Mouse (Mus musculus): ENCODE results near the gene 1600002K03Rik.
A peak's percentile ranks its signal among the peaks of the same experiment; 100 is the strongest.
"Not testable (repeated sequence)": the region's sequence is repeated elsewhere in the genome, so short reads cannot be mapped to it uniquely, and the experiment has no call there.

Gene 1600002K03Rik

DNA sequence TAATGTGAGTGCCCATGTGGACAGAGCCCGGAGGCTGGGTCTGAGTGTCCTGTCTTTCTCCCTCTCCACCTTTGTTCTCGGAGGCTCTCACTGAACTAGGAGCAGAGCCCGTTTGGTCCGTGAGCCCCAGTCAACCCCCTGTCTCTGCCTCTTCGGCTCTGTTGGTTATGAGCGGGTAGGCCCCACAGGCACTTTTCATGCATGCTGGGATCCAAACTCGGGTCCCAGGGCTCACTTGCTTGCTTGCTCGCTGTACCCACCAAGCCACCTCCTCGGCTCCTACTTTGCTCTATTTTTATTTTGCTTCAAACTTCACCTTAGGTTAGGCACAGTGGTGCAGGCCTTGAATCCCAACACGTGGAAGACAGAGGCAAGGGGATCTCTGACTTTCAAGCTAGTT, 15.0 kb downstream of the 1600002K03Rik start:
- no peak for DNase-seq (ENCODE audit: low spot score in 2 of 2)

DNA sequence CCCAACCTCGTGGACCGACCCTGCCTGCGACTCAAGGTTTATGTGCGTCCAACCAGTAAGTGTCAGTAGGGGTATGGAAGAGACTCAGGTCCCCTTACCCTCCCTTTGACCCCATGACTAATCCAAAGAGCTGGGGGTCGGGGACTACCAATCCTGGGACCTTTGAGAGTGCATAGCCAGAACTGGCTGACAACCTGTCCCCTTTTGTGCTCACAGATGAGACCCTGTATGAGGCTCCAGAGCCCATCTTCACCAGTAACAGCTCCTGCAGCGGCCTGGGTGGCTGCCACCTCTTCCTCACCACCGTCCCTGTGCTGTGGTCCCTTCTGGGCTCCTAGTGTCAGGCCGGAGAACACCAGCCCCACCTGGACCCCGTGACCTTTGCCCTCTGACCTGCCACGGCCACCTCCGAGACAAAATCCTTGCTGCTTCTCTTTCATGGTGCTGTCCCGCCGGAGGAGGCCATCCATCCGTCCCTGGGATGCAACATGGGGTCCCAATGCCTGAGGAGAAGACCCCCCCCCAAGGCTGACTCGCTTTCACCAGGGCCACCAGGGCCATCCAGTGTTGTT, 15.8 kb downstream of the 1600002K03Rik start:
- no peak for DNase-seq (ENCODE audit: low spot score in 2 of 2)

DNA sequence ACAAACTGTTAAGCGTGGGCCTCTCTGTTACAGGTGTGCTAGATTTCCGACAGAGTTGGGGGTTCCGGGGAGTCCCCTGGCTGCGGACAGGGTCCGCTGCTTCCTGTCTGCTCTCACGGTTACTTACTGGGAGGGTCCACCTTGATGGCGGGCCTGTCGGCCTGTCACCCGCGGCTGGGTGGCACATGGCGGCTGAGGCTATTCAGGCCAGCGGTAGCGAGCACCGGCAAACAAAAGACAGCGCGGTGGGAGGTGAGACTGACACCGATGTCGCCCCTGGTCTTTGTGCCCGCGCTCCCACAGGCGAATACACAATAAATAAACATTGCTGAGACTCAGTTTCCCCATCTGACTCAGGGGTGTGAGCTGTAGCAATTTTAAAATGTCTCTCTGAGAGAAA, 17.3 kb downstream of the 1600002K03Rik start:
- no peak for DNase-seq (ENCODE audit: low spot score in 2 of 2)

DNA sequence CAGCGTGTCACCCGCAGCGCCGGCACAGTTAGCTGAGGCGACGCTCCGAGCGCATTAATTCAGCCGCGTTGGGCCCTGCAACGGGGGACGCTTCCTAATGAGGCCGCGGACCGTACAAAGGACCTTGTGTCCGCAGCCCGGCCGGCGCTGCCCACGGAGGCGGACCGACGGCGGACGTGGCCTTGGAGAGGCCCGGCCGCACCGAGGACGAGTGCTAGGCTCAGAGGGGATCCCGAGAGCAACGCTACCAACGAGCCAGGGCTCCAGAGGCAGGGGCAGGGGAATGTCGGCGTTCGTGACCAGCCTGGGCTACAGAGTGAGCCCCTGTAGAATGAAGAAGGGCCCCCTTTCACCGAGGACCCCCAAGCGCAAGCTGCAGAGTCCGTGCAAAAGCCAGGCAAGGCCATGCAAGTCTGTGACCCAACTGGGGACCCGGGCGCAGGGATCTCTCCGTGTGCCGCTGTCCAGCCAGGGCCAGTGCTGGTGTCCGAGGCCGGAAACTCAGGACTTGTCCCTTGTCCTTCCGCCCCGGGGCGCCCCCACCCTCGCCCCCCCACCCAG, 17.8 kb downstream of the 1600002K03Rik start:
- no peak for DNase-seq (ENCODE audit: low spot score in 2 of 2)

DNA sequence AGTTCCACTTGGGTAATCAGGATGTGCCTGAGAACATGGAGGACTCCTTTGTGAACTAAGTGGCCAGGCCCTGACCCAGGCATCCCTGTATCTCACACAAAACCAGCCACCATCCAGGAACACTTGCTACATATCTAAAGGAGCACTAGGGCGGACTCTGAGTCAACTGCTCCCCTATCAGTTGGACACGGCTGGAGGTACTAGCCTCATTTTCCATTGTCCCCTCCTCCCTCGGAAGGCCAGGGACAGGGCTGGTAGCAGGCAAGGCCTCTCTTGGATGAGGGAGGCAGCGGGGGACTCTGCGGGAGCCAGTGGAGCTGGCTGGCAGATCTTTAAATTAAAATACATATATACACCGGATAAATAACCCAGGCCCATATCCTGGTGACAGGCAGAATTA, 21.2 kb downstream of the 1600002K03Rik start:
- DNase-seq (ENCODE audit: low spot score in 2 of 2), result no peak

DNA sequence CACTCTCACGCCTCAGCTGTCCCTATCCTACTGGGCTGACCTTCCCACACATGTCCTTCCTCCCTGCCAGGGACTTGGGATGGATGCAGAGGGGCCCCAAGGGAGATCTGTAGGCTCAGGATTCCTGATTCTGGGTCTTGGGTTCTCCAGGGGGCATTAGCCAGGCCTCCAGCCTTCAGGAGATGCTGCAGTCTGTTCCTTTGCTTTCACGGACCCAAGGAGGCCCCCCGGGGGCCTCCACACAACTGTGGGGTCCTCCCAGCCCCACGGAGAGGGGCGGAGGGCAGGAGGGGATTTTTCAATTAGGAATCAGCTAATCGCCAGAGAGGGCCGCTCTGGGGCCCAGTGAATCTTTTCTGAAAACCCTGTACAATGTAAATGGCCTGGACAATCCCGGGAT, 21.7 kb downstream of the 1600002K03Rik start:
- DNase-seq (ENCODE audit: low spot score in 2 of 2), result no peak

DNA sequence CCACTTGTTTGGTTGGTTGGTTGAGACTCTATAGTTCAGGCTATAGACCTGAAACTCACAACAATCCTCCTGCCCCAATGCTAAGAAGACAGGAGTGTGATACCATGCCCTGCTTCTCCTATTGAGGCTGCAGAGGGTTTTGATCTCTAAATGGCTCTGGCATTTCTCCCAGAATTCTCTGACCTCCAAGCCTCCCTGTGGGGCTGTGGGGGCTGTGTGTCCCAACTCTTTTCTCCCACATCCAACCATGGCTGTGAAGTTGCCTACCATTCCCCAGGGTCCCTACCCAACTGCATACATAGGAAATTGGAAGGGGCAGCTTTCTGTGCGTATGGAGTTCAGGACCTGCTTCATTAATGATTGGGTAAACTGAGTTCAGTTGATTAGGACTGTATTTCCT, 23.4 kb downstream of the 1600002K03Rik start:
- no peak for DNase-seq (ENCODE audit: low spot score in 2 of 2)

DNA sequence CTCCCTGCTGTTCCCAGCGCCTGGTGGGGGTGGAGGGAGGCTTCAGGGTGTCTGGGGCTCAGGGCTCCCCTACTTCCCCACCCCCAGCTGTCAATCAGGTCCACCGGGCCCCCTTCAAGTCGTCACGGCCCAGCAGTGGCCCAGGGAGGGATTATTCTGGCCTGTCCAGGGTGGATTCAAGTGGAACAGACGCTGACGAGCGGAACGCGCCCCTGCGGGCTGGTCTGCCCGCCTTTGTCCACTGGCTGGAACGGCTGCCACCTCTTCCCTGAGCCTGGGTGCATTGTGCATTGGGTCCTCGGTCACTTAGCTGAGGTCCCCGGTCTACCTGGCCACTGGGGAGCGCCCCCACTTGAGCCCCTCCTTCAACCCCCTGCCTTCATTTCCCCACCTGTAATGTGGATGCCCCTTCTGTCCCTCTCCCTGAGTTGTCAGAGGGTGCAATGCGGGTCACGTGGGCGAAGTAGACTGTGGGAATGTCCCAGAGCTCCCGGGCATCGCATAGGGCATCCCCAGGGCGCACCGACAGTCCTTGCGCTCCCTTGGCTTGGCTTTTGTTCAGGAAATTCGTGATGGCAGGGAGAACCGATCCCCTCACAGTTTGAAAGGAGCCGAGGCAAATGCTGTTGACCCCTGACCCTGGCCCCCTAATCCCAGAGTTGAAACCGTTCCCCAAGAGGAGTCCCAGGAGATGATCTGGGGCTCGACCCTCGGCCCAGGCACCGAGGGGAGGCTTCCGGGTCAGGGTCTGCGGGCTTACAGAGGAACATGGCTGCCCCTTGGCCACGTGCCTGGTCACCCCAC, 24.2 kb downstream of the 1600002K03Rik start:
- no peak for DNase-seq (ENCODE audit: low spot score in 2 of 2)

DNA sequence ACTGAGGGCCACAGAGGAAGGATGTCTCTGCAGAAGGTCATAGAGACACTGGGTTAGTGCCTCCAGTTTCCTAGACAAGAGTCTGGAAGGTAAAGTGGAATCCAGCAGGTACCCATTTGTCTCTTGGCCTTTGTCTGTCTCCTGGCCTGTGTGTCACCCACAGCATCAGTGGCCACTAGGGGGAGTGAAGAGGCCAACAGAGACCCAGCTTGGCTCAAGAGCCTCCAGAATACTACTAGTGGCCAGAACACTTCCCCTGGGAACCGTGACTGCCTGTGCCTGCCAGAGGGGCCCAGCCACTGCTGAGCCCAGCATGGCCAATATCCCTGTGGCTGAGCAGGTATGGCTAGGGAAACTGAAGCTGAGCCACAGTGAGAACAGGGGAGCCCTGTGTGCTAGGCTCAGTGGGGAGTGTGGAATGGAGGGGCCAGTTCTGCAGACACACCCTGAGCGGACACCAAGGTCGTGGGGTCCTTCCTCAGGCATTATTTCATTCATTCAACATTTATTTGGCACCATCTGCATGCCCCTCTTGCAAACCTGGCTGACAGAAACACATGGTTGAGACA, 26.8 kb downstream of the 1600002K03Rik start:
- DNase-seq (ENCODE audit: low spot score in 2 of 2), result peak; percentile 65 to 76

DNA sequence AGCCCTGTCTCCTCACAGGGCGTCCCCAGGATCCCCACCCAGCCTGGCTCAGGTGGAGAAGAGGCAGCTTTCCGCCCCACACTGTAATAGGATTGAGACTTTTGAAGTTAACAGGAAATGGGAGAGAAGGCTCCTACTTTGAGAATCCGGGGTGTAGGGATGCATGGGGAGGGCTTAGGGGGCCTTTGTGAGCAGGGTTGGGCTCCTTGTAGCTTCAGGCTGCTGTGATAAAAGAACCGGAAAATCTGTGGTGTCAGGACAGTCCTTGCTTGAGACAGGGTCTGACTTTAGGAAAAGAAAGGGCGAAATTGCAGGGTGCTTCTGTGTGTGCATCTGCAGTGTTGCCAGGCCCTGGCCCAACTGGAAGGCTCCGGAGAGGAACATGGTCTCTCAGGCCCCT, 27.7 kb downstream of the 1600002K03Rik start:
- DNase-seq (ENCODE audit: low spot score in 2 of 2), result no peak

DNA sequence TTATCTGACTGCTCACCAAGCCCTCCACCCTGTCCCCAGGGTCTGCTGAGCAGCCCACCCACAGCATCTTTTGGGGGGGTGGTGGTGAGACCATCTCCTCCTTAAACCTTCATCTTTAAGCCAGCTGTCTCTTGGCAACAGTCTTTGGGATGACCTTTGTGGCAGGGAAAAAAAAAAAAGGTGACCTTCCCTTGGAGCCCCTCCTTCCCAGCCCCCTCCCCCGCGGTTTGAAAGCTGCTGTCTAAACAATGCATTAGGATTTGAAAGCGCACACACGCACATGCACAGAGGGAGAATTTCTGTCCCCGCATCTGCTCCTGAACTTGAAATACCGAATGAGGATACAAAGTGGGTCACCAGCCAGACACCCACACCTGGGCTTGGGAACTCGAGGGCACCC, 31.3 kb downstream of the 1600002K03Rik start:
- DNase-seq (ENCODE audit: low spot score in 2 of 2), result no peak

DNA sequence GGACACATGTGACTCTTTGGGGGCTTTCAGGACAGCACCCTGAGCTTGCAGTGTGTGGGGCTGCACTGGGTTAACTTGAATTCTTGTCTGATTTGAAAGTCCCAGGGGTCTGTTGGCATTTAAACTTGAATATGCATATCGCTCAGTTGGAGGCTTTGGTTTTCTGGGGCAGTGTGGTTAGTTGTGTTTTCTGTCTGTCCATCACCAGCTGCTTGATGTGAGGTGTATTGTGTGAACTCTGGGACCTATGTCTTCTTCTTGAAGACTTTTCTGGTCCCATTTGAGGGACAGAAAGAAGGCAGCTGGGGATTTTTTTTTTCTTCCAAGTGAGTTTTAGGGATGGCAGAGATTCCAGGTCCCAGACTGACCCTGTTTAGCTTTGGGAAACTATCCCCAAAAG, 34.5 kb downstream of the 1600002K03Rik start:
- no peak for DNase-seq (ENCODE audit: low spot score in 2 of 2)

DNA sequence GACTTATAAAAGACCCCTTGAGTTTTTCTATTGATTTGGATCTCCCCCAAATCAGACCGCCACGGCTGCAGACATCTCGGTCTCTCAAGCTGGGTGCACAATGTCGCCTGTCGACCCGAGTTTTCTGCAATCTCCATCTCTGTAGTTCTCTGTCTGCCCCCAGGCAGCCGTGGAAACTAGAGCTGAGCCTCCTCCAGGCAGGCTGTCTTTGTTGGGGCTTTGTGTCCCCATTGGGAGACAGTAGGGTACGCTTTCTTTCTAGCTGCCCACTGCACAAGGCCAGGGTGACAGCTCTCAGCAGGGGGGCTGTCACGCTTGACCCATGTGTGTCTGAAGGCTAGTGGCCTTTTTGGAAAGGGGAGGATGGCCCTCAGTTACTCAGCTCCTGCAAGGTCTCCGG, 34.9 kb downstream of the 1600002K03Rik start:
- no peak for DNase-seq (ENCODE audit: low spot score in 2 of 2)

DNA sequence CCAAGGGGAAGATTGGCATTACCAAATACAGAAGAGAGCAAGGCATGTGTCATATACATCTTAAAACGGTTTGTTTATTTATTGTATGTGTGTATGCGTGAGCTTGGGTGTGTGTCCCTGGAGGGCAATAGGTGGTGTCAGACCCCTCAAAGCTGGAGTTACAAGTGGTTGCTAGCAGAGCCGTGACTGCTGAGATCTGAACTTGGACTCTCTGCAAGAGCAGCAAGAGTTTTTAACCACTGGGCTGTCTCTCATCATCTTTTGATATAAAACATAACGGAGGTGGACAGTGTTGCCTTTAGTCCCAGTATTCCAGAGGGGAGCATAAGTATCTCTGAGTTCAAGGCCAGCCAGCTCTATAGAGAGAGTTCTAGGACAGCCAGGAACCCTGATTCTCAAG, 35.5 kb downstream of the 1600002K03Rik start:
- DNase-seq (ENCODE audit: low spot score in 2 of 2), result no peak

DNA sequence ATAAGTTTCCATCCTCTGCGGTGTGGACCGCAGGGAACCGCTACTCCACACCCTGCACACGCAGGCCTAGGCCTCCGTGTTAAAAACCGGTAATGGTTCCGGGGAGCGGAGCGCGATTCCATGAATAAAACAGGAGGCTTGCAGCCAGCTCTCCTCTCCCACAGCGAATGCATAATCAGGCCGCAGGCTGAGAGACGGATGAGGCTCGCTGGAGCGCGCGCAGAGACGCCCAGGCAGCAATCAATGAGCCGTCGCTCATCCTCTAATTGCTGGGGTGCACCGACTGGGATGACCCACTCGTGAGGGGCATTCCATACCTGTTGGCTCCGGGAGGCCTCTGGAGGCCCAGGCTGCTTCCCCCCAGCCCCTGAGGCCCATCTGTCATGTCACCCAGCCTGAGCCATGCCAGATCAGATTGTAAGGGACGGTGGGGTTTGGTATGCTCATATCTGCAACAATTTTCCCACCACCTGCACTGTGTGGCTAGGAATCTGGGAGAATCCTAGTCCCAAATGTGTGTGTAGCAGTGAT, 36.2 kb downstream of the 1600002K03Rik start:
- no peak for DNase-seq (ENCODE audit: low spot score in 2 of 2)

DNA sequence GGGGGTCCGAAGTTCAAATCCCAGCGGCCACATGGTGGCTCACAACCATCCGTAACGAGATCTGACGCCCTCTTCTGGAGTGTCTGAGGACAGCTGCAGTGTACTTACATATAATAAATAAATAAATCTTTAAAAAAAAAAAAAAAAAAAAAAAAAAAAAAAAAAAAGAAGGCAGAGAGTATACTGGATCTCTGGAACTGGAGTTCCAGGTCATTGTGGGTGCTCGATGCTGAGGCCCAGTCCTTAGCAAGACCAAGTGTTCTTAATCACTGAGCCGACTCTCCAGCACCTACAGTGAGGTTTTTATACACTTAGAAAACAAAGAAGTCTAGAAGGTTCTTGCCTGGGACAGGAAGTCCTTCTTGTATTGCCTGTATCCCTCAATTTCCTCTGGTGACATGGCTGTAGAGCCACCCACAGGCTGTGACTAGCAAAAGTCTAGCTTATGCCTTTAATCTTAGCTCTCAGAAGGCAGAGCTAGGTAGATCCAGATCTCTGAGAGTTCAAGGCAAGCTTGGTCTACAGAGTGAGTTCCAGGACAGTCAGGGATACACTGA, 38.9 kb downstream of the 1600002K03Rik start:
- not testable (repeated sequence) for DNase-seq (ENCODE audit: low spot score in 2 of 2)

DNA sequence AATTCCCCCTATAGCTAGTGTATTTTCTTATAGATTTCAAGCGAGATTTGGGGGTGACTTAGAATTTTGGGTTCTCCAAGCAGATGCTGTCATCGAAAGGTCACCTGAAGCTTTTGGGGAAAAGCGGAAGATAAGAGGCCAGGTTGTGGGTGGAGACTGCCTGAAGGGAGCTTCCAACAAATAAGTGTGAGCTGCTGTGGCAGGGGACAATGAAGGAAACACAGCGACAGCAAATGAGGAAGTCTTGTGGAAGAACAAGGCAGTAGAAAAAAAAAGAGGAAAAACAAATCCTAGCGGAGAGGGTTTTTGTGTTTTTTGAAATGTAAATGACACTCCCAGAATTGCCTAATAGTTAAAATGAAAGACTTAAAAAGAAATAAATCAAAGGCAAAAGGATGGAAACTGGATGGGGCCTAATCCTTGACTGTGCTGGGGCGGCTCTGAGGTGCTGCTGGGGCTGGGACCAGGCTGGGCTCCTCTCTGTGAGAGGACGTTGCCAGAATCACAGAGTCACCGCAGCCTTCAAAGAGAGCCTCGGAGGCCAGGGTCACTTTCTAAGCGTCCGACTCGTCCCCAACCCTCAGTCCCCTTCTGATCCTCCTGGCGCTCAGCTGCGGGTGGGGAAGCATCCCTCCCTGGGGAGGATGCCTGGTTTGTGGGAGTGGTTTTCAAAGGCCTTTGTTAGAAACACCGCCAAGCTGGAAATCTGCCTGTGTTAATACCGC, 42.5 kb downstream of the 1600002K03Rik start:
- DNase-seq (ENCODE audit: low spot score in 2 of 2), result no peak

DNA sequence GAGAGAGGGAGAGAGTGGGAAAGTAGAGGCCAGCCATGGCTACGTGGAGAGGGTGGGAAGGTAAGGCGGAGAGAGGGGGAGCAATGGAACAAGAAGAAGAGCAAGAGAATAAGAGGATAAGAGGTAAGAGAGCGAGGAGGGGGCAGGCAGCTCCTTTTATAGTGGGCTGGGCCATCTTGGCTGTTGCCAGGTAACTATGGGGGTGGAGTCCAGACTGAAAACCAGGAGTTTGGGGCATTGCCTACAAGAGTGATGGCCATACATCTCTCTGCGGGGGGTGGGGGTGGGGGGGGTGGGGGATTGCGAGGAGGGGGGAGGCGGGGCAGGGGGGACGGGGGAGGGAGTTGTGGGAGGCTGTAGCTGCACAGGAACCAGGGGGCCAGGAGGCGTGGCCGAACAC, 47.9 kb downstream of the 1600002K03Rik start:
- no peak for DNase-seq (ENCODE audit: low spot score in 2 of 2)

DNA sequence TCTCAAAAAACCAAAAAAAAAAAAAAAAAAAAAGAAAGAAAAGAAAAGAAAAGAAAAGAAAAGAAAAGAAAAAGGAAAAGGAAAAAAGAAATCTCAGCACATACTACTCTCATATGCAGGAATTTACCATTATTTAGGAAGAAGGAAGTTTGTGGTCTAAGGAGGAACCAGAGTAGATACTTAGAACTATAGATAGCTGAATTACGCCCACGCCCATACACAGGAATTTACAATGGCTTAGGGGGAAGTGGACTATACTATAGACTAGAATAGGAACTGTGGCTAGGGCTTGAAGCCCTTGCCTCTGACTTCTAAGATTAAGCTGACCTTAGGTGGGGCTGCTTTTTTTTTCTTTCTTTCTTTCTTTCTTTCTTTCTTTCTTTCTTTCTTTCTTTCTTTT, 50.4 kb downstream of the 1600002K03Rik start:
- not testable (repeated sequence) for DNase-seq (ENCODE audit: low spot score in 2 of 2)
